8 mouse cellular contexts compared by ENCODE assay signal in genomic region chr4:127987784-127988455, GRCm38 (mm10). TPM values are rescaled to one million over a fixed set of nuclear protein-coding genes. Genes with fewer than 3 reads are reported as not detected.
DNase-seq lines count a peak whose midpoint lies in the region; ATAC-seq and TF ChIP-seq lines count a peak whose summit lies in the region.

Csmd2 (plus strand) TSS chr4:127987857.

- WGBS in heart, embryonic 12.5 days: under 1% methylated on average over 60 of the region's 65 CpGs
- WGBS in forebrain, embryonic 12.5 days: under 1% methylated on average over 44 of the region's 65 CpGs
- under 1% methylated on average over 60 of the region's 65 CpGs for WGBS in neural tube, embryonic 12.5 days

- H3K27ac ChIP-seq in heart, embryonic 12.5 days (ENCODE audit: poor library complexity, severe bottlenecking): no peak within 1 kb of the TSS
- H3K27ac ChIP-seq in forebrain, embryonic 12.5 days: peak within 1 kb of the TSS; percentile 75
- no peak within 1 kb of the TSS for H3K27ac ChIP-seq in neural tube, embryonic 12.5 days

- H3K36me3 ChIP-seq in heart, embryonic 12.5 days: no peaks in the 10 kb centered on the region
- no peaks in the 10 kb centered on the region for H3K36me3 ChIP-seq in forebrain, embryonic 12.5 days (replicated peaks)
- no peaks in the 10 kb centered on the region for H3K36me3 ChIP-seq in neural tube, embryonic 12.5 days

- H3K4me3 ChIP-seq in heart, embryonic 12.5 days: peak within 1 kb of the TSS; percentile 51
- H3K4me3 ChIP-seq in forebrain, embryonic 12.5 days (replicated peaks): peak within 1 kb of the TSS; percentile 66
- H3K4me3 ChIP-seq in neural tube, embryonic 12.5 days: peak within 1 kb of the TSS; percentile 66

- no peaks in the 10 kb centered on the region for H3K9me3 ChIP-seq in heart, embryonic 12.5 days (replicated peaks)
- no peaks in the 10 kb centered on the region for H3K9me3 ChIP-seq in forebrain, embryonic 12.5 days
- H3K9me3 ChIP-seq in neural tube, embryonic 12.5 days: no peaks in the 10 kb centered on the region

- DNase-seq in heart, adult 11 months: no peak
- DNase-seq in brain, embryonic 14.5 days (ENCODE audit: low read depth): peak; percentile 92
- peak; percentile 63 to 67 for DNase-seq in layer of hippocampus, postnatal 36 days
- no peak for DNase-seq in ovary, postnatal 10 days (ENCODE audit: low spot score)
- no peak for DNase-seq in thymus, postnatal 10 days (ENCODE audit: low spot score in 2 of 2)

- H3K9ac ChIP-seq in heart, embryonic 12.5 days: peak within 1 kb of the TSS; percentile 40; the same call in 1 of the 2 replicates
- H3K9ac ChIP-seq in forebrain, embryonic 12.5 days: peak within 1 kb of the TSS; percentile 78
- H3K9ac ChIP-seq in neural tube, embryonic 12.5 days: peak within 1 kb of the TSS; percentile 81

- ATAC-seq in heart, embryonic 12.5 days (ENCODE audit: insufficient number of reproducible peaks, low FRiP score): no peak
- ATAC-seq in forebrain, embryonic 12.5 days (ENCODE audit: low FRiP score): peak; percentile 45
- 0 out of 2 replicates have a peak, but pooled peaks have one; percentile 10 for ATAC-seq in neural tube, embryonic 12.5 days (ENCODE audit: low FRiP score, low read depth)

- peaks cover 86% of the 10 kb centered on the region for H3K27me3 ChIP-seq in heart, embryonic 12.5 days (replicated peaks)
- H3K27me3 ChIP-seq in forebrain, embryonic 12.5 days: peaks cover 77% of the 10 kb centered on the region
- H3K27me3 ChIP-seq in neural tube, embryonic 12.5 days (replicated peaks): peaks cover 60% of the 10 kb centered on the region

- H3K4me1 ChIP-seq in heart, embryonic 12.5 days (replicated peaks): peaks cover 18% of the 10 kb centered on the region
- peaks cover 39% of the 10 kb centered on the region for H3K4me1 ChIP-seq in forebrain, embryonic 12.5 days
- peaks cover 20% of the 10 kb centered on the region for H3K4me1 ChIP-seq in neural tube, embryonic 12.5 days

- no peak for TF ChIP-seq POLR2A in brain, embryonic 14.5 days (IDR thresholded peaks at IDR 0.05; ENCODE audit: borderline replicate concordance, extremely low read depth, insufficient read depth, insufficient read length, poor library complexity, severe bottlenecking)

- H3K4me2 ChIP-seq in heart, embryonic 12.5 days: peak within 1 kb of the TSS; percentile 83
- peak within 1 kb of the TSS; percentile 91 for H3K4me2 ChIP-seq in forebrain, embryonic 12.5 days
- H3K4me2 ChIP-seq in neural tube, embryonic 12.5 days (replicated peaks): peak within 1 kb of the TSS; percentile 80

- no peak for TF ChIP-seq CTCF in brain, embryonic 14.5 days (IDR thresholded peaks at IDR 0.05; ENCODE audit: borderline replicate concordance, extremely low read depth, insufficient read depth, insufficient read length)

RNA-seq across cellular contexts. Expression of gene Csmd2, which starts in this region (rescaled TPM):
- polyA plus RNA-seq in heart, embryonic 12.5 days (2016; fragmentation: Nextera tagmentation; extraction: Ambion mirVana): 0.06 TPM in 1 of 2 replicates, not detected in the other
- 20.0 and 31.8 TPM in 2 replicates for polyA plus RNA-seq in brain, embryonic 14.5 days (2012; rRNA removed)
- 3.6 and 4.3 TPM in 2 replicates for polyA plus RNA-seq in forebrain, embryonic 12.5 days (2016; fragmentation: Nextera tagmentation; extraction: Ambion mirVana)
- 10 to 100 TPM; 43.5 to 51.1 TPM for total RNA-seq in layer of hippocampus, postnatal 36 days (2021)
- 4.8 and 5.5 TPM in 2 replicates for polyA plus RNA-seq in neural tube, embryonic 12.5 days (2016; fragmentation: Nextera tagmentation; extraction: Ambion mirVana)

Comparison
In these comparisons a context has a peak if more than half of its experiments do, and no peak if none do; other contexts are left out.
1. DNase-seq: peak in brain, embryonic 14.5 days (single experiment) and layer of hippocampus, postnatal 36 days (2 of 2); none in heart, adult 11 months (single experiment), ovary, postnatal 10 days (single experiment) and thymus, postnatal 10 days (0 of 2).
2. Peak in every context shown above with its lines, with median percentiles within 50 percentile points of each other: H3K4me2 ChIP-seq, H3K4me3 ChIP-seq and H3K9ac ChIP-seq.